In the genomic region with DNA sequence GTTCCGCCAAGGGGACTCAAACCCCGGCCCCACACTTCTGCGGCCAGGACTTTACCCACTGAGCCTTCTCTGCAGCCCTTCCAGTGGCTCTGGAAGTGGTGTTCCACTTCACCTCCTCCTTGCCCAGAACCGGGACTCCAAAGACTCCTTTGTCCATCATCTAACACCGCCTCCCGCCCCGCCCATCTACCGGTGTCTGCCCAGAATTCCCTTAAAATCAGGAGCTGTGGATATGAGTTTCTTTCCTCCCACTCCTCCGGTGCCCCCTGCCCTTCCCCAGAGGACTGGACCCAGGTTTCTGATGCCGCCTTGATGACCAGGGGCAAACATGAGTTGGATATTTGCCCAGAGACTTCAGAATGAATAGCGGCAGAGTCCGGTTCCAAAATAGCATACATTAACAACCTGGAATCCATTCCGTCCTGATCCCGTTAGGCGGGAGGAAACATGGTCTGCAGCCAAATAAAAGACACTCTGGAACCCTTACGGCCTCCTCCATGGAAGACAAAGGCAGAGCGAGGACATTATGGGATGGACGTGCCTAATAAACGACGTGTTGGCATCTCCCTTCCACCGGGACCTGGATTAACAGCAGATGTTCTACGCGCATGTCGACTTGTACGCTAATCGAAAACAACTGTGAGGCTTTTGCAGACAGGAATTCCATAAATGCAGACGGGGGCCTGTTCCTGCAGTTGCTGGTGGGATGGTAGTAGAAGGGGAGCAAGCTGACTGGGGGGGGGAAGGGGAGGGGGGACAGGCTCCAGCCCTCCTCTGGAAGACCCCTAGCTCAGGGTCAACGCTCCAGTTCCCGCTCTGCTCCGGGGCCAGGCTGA, we compare ENCODE assay signal across 9 mouse cellular contexts.
DNase-seq lines count a peak whose midpoint lies in the region; ATAC-seq and TF ChIP-seq lines count a peak whose summit lies in the region.
"Had no signal": no experiment of that assay in that cellular context is flagged by ENCODE, and none has a peak within 500 bp of the region (broad histone marks: within the 10 kb centered on the region; RNA-seq: fewer than 3 reads in every experiment).

No protein-coding gene starts in this region.

- TF ChIP-seq CTCF in stomach, postnatal 0 days (IDR thresholded peaks at IDR 0.05; ENCODE audit: low read depth): no peak

- H3K9me3 ChIP-seq in forebrain, embryonic 16.5 days (ENCODE audit: control insufficient read depth, low read length): no peaks in the 10 kb centered on the region
- peaks cover 5% of the 10 kb centered on the region; the same call in 1 of the 2 replicates for H3K9me3 ChIP-seq in limb, embryonic 10.5 days (replicated peaks)
- H3K9me3 ChIP-seq in stomach, postnatal 0 days (ENCODE audit: control insufficient read depth, low read length): no peaks in the 10 kb centered on the region
- H3K9me3 ChIP-seq: liver, embryonic 15.5 days had no signal

- no peak for TF ChIP-seq EP300 in stomach, postnatal 0 days (optimal IDR thresholded peaks at IDR 0.05)

- no peak overlapping the region for H3K27ac ChIP-seq in forebrain, embryonic 16.5 days (ENCODE audit: low read length)
- H3K27ac ChIP-seq in limb, embryonic 10.5 days: peak overlapping the region; percentile 95
- no peak overlapping the region for H3K27ac ChIP-seq in stomach, postnatal 0 days (replicated peaks)
- H3K27ac ChIP-seq: liver, embryonic 15.5 days had no signal

- 53% methylated on average over 30 of the region's 30 CpGs for WGBS in forebrain, embryonic 16.5 days
- WGBS in limb, embryonic 10.5 days: 24% methylated on average over 30 of the region's 30 CpGs
- WGBS in stomach, postnatal 0 days: 45% methylated on average over 30 of the region's 30 CpGs

- peak; percentile 68 for DNase-seq in testis, postnatal 10 days (ENCODE audit: low spot score)
- no peak for DNase-seq in testis, postnatal 14 days (ENCODE audit: low spot score)
- DNase-seq in limb, embryonic 10.5 days (ENCODE audit: low spot score): peak; percentile 85
- DNase-seq in stomach, postnatal 0 days (ENCODE audit: low spot score): peak; percentile 27
- no peak for DNase-seq in cerebellum, postnatal 36 days
- no peak for DNase-seq in cerebellum, adult 8-10 months
- DNase-seq in adrenal gland, adult 18-20 months (ENCODE audit: low spot score in 2 of 2): no peak

- no peak overlapping the region for H3K9ac ChIP-seq in forebrain, embryonic 16.5 days (replicated peaks; ENCODE audit: low read depth, low read length)
- peak overlapping the region; percentile 8; the same call in 1 of the 2 replicates for H3K9ac ChIP-seq in stomach, postnatal 0 days (ENCODE audit: low read length)
- H3K9ac ChIP-seq: liver, embryonic 15.5 days had no signal

- H3K4me2 ChIP-seq in forebrain, embryonic 16.5 days (ENCODE audit: low read length): peak overlapping the region; percentile 37
- peak overlapping the region; percentile 42 for H3K4me2 ChIP-seq in stomach, postnatal 0 days (replicated peaks; ENCODE audit: low read depth)
- H3K4me2 ChIP-seq: liver, embryonic 15.5 days had no signal

- H3K4me1 ChIP-seq in forebrain, embryonic 16.5 days (replicated peaks; ENCODE audit: control insufficient read depth, insufficient read depth, low read length): peaks cover 6% of the 10 kb centered on the region; the same call in 1 of the 2 replicates
- H3K4me1 ChIP-seq in limb, embryonic 10.5 days: peaks cover 55% of the 10 kb centered on the region
- H3K4me1 ChIP-seq in stomach, postnatal 0 days (replicated peaks; ENCODE audit: control insufficient read depth, insufficient read depth): no peaks in the 10 kb centered on the region; the same call in 1 of the 2 replicates
- H3K4me1 ChIP-seq: liver, embryonic 15.5 days had no signal

- no peak for ATAC-seq in forebrain, embryonic 16.5 days
- ATAC-seq in stomach, postnatal 0 days (ENCODE audit: low FRiP score, low TSS enrichment): no peak

- no peaks in the 10 kb centered on the region for H3K36me3 ChIP-seq in forebrain, embryonic 16.5 days (ENCODE audit: control insufficient read depth, insufficient read depth)
- H3K36me3 ChIP-seq in limb, embryonic 10.5 days: peaks cover 52% of the 10 kb centered on the region
- H3K36me3 ChIP-seq in stomach, postnatal 0 days (ENCODE audit: control insufficient read depth, insufficient read depth, low read length): no peaks in the 10 kb centered on the region
- H3K36me3 ChIP-seq: liver, embryonic 15.5 days had no signal

- 0 out of 2 replicates have a peak overlapping the region, but pooled peaks have one; percentile 7 for H3K4me3 ChIP-seq in forebrain, embryonic 16.5 days (replicated peaks; ENCODE audit: low read length)
- peak overlapping the region; percentile 39 for H3K4me3 ChIP-seq in limb, embryonic 10.5 days
- H3K4me3 ChIP-seq in stomach, postnatal 0 days (ENCODE audit: low read depth, low read length): peak overlapping the region; percentile 14
- H3K4me3 ChIP-seq: liver, embryonic 15.5 days had no signal

- no peaks in the 10 kb centered on the region for H3K27me3 ChIP-seq in forebrain, embryonic 16.5 days (replicated peaks; ENCODE audit: control insufficient read depth, insufficient read depth, low read length)
- no peaks in the 10 kb centered on the region for H3K27me3 ChIP-seq in limb, embryonic 10.5 days (ENCODE audit: low read depth, poor library complexity, severe bottlenecking)
- no peaks in the 10 kb centered on the region for H3K27me3 ChIP-seq in stomach, postnatal 0 days (ENCODE audit: control insufficient read depth, insufficient read depth, low read length)
- H3K27me3 ChIP-seq: liver, embryonic 15.5 days had no signal

Comparison
In these comparisons a context has a peak if more than half of its experiments do, and no peak if none do; other contexts are left out.
1. DNase-seq: peak in testis, postnatal 10 days (single experiment), limb, embryonic 10.5 days (single experiment) and stomach, postnatal 0 days (single experiment); none in testis, postnatal 14 days (single experiment), cerebellum, postnatal 36 days (0 of 2), cerebellum, adult 8-10 months (single experiment) and adrenal gland, adult 18-20 months (0 of 2).
2. Peak in every context shown above with its lines, with median percentiles within 50 percentile points of each other: H3K4me3 ChIP-seq.